Mouse (Mus musculus) splenic B cell, adult 2 months (primary cell): ENCODE results near the gene Actc1.

Source experiments
- DNase-seq: peaks from one replicate; pipeline ENCODE4 v3.0.0-alpha.2; 2011; ENCODE audit warnings: low read depth, low spot score
- H3K27me3 ChIP-seq: 2 replicates; pipeline ENCODE4 v1.6.1; 2012; ENCODE audit warnings: mild to moderate bottlenecking, low read length, moderate library complexity, mixed read lengths; ENCODE audit not compliant: control insufficient read depth, poor library complexity, insufficient read depth, severe bottlenecking
- H3K36me3 ChIP-seq: 2 replicates; pipeline ENCODE4 v1.6.1; 2012; ENCODE audit warnings: mild to moderate bottlenecking, low read length, moderate library complexity, mixed read lengths; ENCODE audit not compliant: control insufficient read depth, poor library complexity, insufficient read depth, severe bottlenecking

Gene Actc1

DNA sequence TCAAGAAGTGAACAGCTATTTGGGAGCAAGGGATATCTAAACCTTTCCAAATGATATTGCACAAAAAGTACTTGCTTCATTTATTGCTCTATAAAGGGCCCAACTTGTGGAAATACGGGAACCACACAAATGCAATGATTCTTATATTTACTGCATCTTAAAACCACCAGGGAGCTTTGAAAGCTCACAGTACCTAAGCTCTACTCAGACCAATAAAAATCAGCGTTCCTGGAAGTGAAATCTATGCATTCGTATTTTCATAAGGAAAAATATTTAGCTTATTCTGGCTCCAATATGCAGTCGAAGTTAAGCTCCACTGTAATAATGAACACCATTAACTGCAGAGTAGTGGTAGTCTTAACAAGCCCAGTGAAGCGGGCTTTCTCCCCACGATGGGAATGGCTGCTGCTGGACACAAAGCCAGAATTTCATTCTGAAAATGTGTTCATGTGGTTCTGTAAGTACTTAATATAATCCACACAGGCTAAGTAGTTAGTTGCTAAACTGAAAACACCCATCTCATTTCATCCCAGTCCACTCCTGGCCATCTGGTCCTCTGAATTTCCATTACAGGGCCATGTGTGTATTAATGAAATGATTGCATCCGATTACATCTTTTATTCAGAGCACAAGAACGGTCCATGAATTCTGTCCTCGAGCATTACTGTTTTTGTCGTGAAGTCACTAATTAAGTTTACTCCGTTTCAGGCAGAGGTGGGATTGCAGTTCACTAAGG, 33.7 kb downstream of the Actc1 start:
- Histone ChIP-seq H3K36me3 (no peaks in the 10 kb centered on the region), H3K27me3 (no peaks in the 10 kb centered on the region)
- no peak for DNase-seq

DNA sequence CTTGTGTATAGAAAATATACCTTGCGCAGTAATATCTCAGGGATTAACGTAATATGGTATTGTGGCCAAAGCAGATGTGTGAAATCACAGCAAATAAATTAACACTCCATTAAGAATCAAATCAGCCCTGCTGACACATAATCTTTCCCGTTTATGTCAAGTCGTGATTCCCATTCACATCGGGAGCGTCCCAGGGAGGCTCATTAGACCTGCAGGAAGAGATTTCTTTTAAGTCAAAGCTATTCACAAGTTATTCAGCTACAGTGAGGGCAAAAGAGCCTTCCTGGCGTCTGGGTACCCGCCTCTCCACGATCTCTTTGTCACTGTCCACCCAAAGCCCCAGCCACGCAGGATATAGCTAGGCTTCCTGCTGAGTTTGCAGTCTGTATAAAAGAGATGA, 35.2 kb downstream of the Actc1 start:
- H3K27me3 ChIP-seq, result no peaks in the 10 kb centered on the region
- DNase-seq, result no peak
- H3K36me3 ChIP-seq, result no peaks in the 10 kb centered on the region

DNA sequence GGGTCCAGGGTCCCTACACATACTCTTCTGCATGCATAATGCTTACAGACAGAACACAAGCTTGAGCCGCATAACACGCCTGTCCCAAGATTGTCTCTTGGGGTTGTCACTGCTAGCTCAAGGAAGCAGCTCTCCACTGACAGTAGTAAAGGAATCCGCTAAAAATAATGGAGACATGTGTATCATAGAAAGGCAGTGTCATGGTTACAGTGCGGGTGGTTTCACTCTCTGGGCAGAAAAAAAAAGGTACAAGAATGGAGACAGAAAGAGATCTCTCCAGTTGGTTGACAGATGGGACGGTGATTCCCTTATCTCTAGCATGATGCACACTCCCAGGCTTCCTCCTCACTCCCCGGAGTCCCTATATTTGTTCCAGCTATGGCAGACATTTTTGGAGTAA, 38.5 kb downstream of the Actc1 start:
- no peak for DNase-seq
- Histone ChIP-seq H3K36me3 (no peaks in the 10 kb centered on the region), H3K27me3 (no peaks in the 10 kb centered on the region)

DNA sequence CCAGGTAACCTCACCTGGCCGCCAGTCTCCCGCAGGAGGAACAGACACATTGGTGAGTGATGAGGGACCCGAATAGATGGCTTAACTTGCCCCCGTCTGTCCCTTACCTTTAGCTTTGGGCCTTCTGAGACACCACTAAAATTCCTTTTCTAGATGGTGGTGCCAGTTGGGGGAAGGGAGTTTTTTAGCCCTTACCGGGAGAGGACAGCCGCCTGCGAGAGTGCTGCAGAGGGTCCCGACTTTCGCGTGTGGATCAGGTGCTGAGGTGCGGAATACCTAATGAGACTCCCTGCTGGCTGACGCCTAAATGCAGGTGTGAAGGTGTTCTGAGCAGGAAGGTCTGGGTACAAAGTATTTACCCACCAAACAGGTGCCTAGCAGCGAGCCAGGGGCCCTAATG, 39.5 kb downstream of the Actc1 start:
- Histone ChIP-seq H3K27me3 (no peaks in the 10 kb centered on the region), H3K36me3 (no peaks in the 10 kb centered on the region)
- no peak for DNase-seq

- Histone ChIP-seq H3K27me3 (no peaks in the 10 kb centered on the region), H3K36me3 (no peaks in the 10 kb centered on the region)
- no peak for DNase-seq
Observed at GRCm38 (mm10) chr2:114013295-114013771, 40.0 kb downstream of the Actc1 start, which contains the start of gene Gjd2. Gene Gjd2 (minus strand): TSS chr2:114013619.

DNA sequence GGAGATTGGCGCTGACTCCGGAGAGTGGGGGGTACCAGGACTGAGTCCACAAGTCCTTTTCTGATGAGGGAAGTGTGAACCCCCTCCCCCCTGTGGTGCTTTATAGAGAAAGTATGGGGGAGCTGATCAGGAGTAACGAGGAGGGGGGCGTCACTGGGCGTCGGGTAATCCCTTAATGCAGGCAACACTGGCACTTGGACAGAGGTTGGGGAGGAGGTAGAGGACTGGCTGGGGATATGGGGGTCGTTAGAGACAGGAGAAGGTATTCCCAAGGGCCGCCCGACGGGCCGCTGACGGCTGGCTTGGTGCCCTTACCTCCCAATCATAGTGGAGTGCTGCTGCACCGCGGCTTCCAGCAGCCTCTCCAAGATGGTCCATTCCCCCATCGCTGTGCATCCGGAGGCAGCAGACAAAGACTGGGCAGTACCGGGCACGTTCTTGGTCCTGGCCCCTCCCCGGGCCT, 40.6 kb downstream of the Actc1 start:
- DNase-seq, result no peak
- Histone ChIP-seq H3K36me3 (no peaks in the 10 kb centered on the region), H3K27me3 (no peaks in the 10 kb centered on the region)

DNA sequence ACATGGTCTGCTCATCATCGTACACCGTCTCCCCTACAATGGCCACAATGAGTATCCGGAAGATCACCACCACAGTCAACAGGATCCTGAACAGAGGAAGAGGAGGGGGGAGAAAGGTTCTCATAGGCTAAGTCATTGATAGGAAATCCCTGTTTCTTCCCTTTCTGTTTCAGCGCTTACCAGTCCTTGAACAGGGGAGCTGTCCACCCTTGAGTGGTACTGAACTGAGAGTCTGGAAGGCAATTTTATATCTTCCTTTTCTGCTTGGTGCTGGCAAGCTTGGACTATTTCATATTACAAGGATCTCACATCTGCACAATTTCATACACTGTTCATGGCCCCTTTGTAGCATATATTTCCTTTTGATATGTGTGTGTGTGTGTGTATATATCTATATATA, 41.5 kb downstream of the Actc1 start:
- DNase-seq, result no peak
- no peaks in the 10 kb centered on the region for H3K27me3 ChIP-seq
- no peaks in the 10 kb centered on the region for H3K36me3 ChIP-seq

DNA sequence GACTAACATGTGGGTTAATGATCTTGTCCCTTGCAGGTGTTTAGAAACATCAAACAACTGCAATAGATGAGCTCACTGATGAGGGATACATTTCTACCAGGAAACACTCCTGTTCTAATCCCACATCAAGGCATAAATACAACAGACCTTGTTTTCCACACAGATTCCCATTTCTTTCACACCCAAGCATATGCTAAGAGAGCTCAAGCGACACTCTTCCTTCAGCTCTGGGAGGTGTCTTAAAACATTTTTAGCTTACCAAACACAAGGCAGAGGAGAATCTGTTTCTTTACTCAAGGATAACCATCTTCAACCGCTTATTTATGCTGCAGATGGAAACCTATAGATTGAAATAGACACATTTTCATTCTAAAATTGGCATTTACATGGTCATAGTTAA, 45.0 kb downstream of the Actc1 start:
- Histone ChIP-seq H3K27me3 (no peaks in the 10 kb centered on the region), H3K36me3 (no peaks in the 10 kb centered on the region)
- DNase-seq, result no peak

DNA sequence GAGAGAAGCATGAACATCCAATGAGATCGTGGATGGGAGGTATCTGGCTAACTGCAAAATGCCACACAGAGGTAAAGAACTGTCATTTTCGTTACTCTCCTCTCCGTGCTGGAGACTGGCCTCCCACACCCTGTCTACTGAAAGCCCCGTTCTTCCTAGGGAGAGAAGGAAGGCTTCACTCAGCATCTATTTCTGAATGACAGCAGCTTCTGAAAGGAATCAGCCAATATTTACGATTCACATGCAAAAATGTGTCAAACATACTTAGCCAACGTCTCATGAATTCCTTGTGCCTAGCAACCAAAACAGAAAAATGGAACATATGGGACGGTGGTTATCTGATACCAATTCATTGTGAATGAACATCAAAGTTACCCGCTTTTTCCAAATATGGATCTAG, 55.9 kb downstream of the Actc1 start:
- Histone ChIP-seq H3K36me3 (no peaks in the 10 kb centered on the region), H3K27me3 (no peaks in the 10 kb centered on the region)
- no peak for DNase-seq
